Mouse (Mus musculus) C2C12 (cell line): ENCODE measurements at regions not wholly inside any gene's neighbourhood (a gene's known extent, or its start where the extent isn't known, plus 50 kb on each side); places are given as distances from the start of the nearest gene placed in this dataset.

ENCODE experiments used
- H3K27me3 ChIP-seq: one replicate; pipeline ENCODE4 v1.6.1; 2011; ENCODE audit not compliant: control insufficient read depth, insufficient read depth, insufficient read length
- H3K36me3 ChIP-seq: one replicate; pipeline ENCODE4 v1.6.1; 2011; ENCODE audit not compliant: control insufficient read depth, insufficient read depth
- H3K4me3 ChIP-seq: one replicate; pipeline ENCODE4 v1.5.1; 2011; ENCODE audit warnings: mild to moderate bottlenecking, control low read depth; ENCODE audit not compliant: poor library complexity, insufficient read depth, severe bottlenecking
- H3K79me2 ChIP-seq: one replicate; pipeline ENCODE4 v1.6.1; 2011; ENCODE audit not compliant: control insufficient read depth, insufficient read depth
- H3K79me3 ChIP-seq: one replicate; pipeline ENCODE4 v1.6.1; 2011; ENCODE audit warnings: low read depth, control low read depth
- H3ac ChIP-seq: one replicate; pipeline ENCODE3; 2011; ENCODE audit warnings: low read depth; ENCODE audit not compliant: control insufficient read depth, insufficient read length
- CEBPB ChIP-seq: IDR thresholded peaks from one replicate; pipeline ENCODE4 v1.6.1; 2011; ENCODE audit warnings: low read depth, mild to moderate bottlenecking, control low read depth, moderate library complexity
- CTCF ChIP-seq: IDR thresholded peaks from one replicate; pipeline ENCODE4 v1.5.1; 2011; ENCODE audit not compliant: control insufficient read depth, insufficient read depth, insufficient read length
- FOSL1 ChIP-seq: IDR thresholded peaks from one replicate; pipeline ENCODE4 v1.8.0; 2011; ENCODE audit warnings: mild to moderate bottlenecking, low read length; ENCODE audit not compliant: poor library complexity, insufficient read depth, severe bottlenecking
- MAX ChIP-seq: IDR thresholded peaks from one replicate; pipeline ENCODE4 v1.6.1; 2011; ENCODE audit warnings: mild to moderate bottlenecking, control low read depth
- MYOD1 ChIP-seq: IDR thresholded peaks from one replicate; pipeline ENCODE4 v1.6.1; 2011; ENCODE audit warnings: low read depth; ENCODE audit not compliant: control insufficient read depth, insufficient read length
- MYOG ChIP-seq: IDR thresholded peaks from one replicate; pipeline ENCODE4 v1.6.1; 2011; ENCODE audit not compliant: control insufficient read depth, insufficient read length; ENCODE audit errors: extremely low read depth
- USF1 ChIP-seq: IDR thresholded peaks from one replicate; pipeline ENCODE4 v1.6.1; 2011; ENCODE audit warnings: low read depth, mild to moderate bottlenecking, control low read depth, moderate library complexity

DNA sequence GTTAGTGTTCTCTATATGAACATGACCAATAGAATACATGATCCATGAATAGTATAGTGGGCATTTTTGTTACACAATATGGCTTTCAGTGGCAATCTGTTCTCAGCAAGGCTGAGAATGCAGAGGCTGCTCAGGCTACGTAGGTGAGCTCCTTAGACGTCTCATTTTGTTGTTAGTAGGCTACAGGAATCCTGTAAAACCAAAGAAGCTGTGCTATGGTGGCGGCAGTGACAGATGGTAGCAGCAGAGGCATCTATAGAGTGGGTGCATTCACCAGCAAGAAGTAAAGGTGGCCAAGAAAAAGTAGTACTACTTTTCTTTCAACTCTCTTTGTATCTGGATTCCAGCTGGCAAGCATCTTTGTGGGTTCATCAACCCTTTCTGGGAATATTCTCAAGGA is 469.8 kb upstream of the Pappa start:
- Histone ChIP-seq H3K79me2 (no peaks in the 10 kb centered on the region), H3K79me3 (no peaks in the 10 kb centered on the region), H3K36me3 (no peaks in the 10 kb centered on the region), H3ac (no peak overlapping the region), H3K4me3 (no peak overlapping the region), H3K27me3 (no peaks in the 10 kb centered on the region)
- TF ChIP-seq MYOG (no peak), FOSL1 (no peak), CEBPB (no peak), USF1 (no peak), CTCF (no peak), MAX (no peak), MYOD1 (no peak)

DNA sequence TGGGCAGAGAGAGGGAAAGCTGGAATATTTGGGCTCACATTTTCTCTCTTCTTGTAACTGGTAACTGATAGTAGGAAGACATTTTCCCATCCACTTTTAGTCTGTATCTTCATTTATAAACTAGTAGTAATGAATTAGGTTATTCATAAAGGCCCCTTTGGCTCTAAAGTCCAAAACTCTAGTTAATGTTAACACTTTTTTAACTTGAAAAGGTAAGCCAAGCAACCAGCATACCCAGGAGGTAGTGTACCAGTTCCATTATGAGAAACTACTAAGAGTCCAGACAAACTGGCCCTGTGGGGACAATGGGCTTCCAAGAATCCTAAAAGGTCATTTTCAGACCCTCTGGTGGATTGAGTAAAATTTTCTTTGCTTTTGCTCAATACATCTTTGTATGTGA is 468.4 kb upstream of the Pappa start:
- Histone ChIP-seq H3K36me3 (no peaks in the 10 kb centered on the region), H3K4me3 (no peak overlapping the region), H3K79me3 (no peaks in the 10 kb centered on the region), H3ac (no peak overlapping the region), H3K79me2 (no peaks in the 10 kb centered on the region), H3K27me3 (no peaks in the 10 kb centered on the region)
- no peak for TF ChIP-seq MAX
- no peak for TF ChIP-seq CEBPB
- TF ChIP-seq MYOD1, result no peak
- no peak for TF ChIP-seq USF1
- TF ChIP-seq CTCF, result no peak
- no peak for TF ChIP-seq MYOG
- TF ChIP-seq FOSL1, result no peak

DNA sequence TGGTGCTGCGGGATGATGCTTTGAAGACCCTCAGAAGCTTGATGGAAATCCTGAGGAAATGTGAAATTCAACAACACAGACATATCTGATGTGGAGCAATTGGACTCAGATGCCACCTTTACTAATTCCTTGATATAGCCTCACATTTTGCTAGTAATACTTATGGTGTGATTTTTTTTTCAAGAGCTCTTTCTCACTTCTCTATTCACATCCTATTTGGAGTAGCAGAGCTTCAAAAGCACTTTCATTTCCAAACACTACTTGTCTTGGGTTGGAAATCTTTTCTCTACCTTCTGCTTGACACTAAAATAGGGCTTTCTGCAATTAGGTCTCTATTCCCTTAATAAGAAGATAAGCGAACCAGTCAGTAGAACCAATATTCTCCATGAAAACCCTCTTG is 460.3 kb upstream of the Pappa start:
- H3K79me2 ChIP-seq, result no peaks in the 10 kb centered on the region
- no peaks in the 10 kb centered on the region for H3K27me3 ChIP-seq
- no peak overlapping the region for H3K4me3 ChIP-seq
- TF ChIP-seq FOSL1, result no peak
- no peak for TF ChIP-seq MYOG
- TF ChIP-seq CTCF, result no peak
- no peak for TF ChIP-seq MYOD1
- TF ChIP-seq USF1, result no peak
- TF ChIP-seq CEBPB, result no peak
- no peak for TF ChIP-seq MAX
- no peak overlapping the region for H3ac ChIP-seq
- H3K79me3 ChIP-seq, result no peaks in the 10 kb centered on the region
- H3K36me3 ChIP-seq, result no peaks in the 10 kb centered on the region

DNA sequence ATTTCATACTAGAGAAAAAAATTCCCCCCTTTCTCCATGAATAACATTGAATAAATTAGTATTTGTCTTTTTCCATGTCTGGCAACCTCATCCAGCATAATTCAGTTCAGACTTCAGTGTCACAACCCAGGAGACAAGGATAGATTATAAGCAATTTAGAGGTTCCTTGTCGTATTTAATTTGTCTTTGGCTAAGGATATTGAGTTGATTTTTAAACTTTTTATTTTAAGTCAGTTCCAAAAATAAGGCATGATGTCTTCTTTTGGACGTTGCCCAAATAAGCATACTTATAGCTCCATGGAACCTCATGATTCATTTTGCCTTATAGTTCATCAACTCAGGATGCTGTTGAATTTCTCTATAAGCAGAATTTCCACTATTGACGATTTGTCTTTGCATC is 456.0 kb upstream of the Pappa start:
- H3ac ChIP-seq, result no peak overlapping the region
- TF ChIP-seq CEBPB, result no peak
- no peaks in the 10 kb centered on the region for H3K27me3 ChIP-seq
- H3K36me3 ChIP-seq, result no peaks in the 10 kb centered on the region
- no peaks in the 10 kb centered on the region for H3K79me2 ChIP-seq
- no peaks in the 10 kb centered on the region for H3K79me3 ChIP-seq
- no peak overlapping the region for H3K4me3 ChIP-seq

DNA sequence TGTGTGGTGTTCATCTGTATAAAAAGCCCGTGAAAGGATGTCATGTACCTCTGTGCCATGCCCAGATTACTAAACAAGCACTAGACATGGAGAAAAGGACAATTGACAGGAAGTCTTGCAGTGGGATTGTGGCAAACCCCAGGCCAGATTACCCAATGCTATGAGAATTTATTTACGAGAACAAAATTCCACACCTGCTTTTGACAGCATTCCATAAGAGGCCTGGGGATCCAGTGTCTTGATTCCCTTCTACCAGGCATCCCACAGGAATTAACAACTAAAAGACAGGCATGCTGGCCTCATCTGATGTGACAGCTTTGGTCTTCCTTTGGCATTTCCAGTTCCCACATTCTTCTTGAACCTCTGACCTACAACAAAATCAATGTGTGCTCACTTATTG is 454.3 kb upstream of the Pappa start:
- Histone ChIP-seq H3K79me3 (no peaks in the 10 kb centered on the region), H3K79me2 (no peaks in the 10 kb centered on the region), H3K36me3 (no peaks in the 10 kb centered on the region), H3K4me3 (no peak overlapping the region), H3K27me3 (no peaks in the 10 kb centered on the region), H3ac (no peak overlapping the region)
- TF ChIP-seq MYOG (no peak), CTCF (no peak), USF1 (no peak), MYOD1 (peak; percentile 58), CEBPB (no peak), MAX (no peak)

DNA sequence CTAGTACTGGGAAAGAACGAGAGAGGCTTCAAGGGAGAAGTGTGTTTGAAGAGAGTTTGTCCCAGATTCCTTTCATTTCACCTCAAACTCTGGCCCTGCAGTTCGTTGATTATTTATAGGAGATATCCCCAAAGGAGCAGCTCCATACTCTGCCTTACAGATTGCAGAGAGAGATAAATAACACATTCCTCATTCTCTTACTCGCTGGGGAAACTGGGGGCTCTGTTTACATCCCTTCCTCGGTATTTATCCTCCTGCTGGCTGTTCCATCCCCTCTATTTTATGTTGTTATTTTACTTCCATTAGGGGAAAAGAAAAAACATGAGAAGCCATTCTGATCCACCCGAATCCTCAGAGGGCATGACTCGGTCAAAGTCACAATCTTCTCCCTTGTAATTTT is 447.5 kb upstream of the Pappa start:
- TF ChIP-seq MYOG, result no peak
- TF ChIP-seq FOSL1, result no peak
- no peak for TF ChIP-seq CEBPB
- no peak for TF ChIP-seq MYOD1
- no peak for TF ChIP-seq MAX
- no peak for TF ChIP-seq USF1
- no peak for TF ChIP-seq CTCF
- H3K79me2 ChIP-seq, result no peaks in the 10 kb centered on the region

More for the DNA sequence above, 447.5 kb upstream of the Pappa start:
- Histone ChIP-seq H3K4me3 (no peak overlapping the region), H3K36me3 (no peaks in the 10 kb centered on the region), H3ac (no peak overlapping the region), H3K79me3 (no peaks in the 10 kb centered on the region), H3K27me3 (no peaks in the 10 kb centered on the region)
